Mouse (Mus musculus) midbrain, embryonic 13.5 days (tissue): ENCODE data around the gene Tmco3. TPM values are rescaled to one million over a fixed set of nuclear protein-coding genes. Genes with fewer than 3 reads are reported as not detected.

ENCODE experiments used
- ATAC-seq: fragments of 200-750 bp; cut with Nextera tagmentation; 2 replicates; pipeline ENCODE4 v1.8.0; 2017; ENCODE audit warnings: mild to moderate bottlenecking, moderate TSS enrichment, moderate library complexity
- H3K27ac ChIP-seq: fragments of 300-500 bp; sonication (generic); 2 replicates; pipeline ENCODE4 v1.5.1; 2015; ENCODE audit warnings: inconsistent platforms, mild to moderate bottlenecking, moderate library complexity
- H3K27me3 ChIP-seq: fragments of 300-500 bp; sonication (generic); 2 replicates; pipeline ENCODE4 v1.6.1; 2015; ENCODE audit warnings: mild to moderate bottlenecking, inconsistent platforms
- H3K36me3 ChIP-seq: fragments of 300-500 bp; sonication (generic); 2 replicates; pipeline ENCODE4 v1.6.1; 2015; ENCODE audit warnings: mild to moderate bottlenecking, inconsistent platforms
- H3K4me1 ChIP-seq: fragments of 300-500 bp; sonication (generic); replicated peaks from 2 replicates; pipeline ENCODE4 v1.6.1; 2015; ENCODE audit warnings: inconsistent platforms
- H3K4me2 ChIP-seq: fragments of 300-500 bp; sonication (generic); replicated peaks from 2 replicates; pipeline ENCODE4 v1.6.1; 2015; ENCODE audit warnings: moderate library complexity, mild to moderate bottlenecking, inconsistent platforms
- H3K4me3 ChIP-seq: fragments of 300-500 bp; sonication (generic); replicated peaks from 2 replicates; pipeline ENCODE4 v1.5.1; 2015; ENCODE audit warnings: mild to moderate bottlenecking, inconsistent platforms
- H3K9ac ChIP-seq: fragments of 300-500 bp; sonication (generic); replicated peaks from 2 replicates; pipeline ENCODE4 v1.6.1; 2015; ENCODE audit warnings: mild to moderate bottlenecking, inconsistent platforms
- H3K9me3 ChIP-seq: fragments of 300-500 bp; sonication (generic); 2 replicates; pipeline ENCODE4 v1.6.1; 2016; ENCODE audit warnings: mild to moderate bottlenecking, inconsistent platforms
- WGBS: fragments of 180-500 bp; shearing (Covaris S2); methylation state at CpG from one replicate; pipeline ENCODE4 v1.1.7; 2015; 5-methylcytosine and 5-hydroxymethylcytosine counted together
- polyA plus RNA-seq: library from polyadenylated mRNA; unstranded; fragments of >200 nt; fragmentation: Nextera tagmentation; extraction: Ambion mirVana; gene quantifications from 2 replicates; pipeline ENCODE4 v1.2.1, GENCODE M21; 2015

Gene Tmco3
- polyA plus RNA-seq, 1 experiment from 2014 or later, result 46.9 TPM

DNA sequence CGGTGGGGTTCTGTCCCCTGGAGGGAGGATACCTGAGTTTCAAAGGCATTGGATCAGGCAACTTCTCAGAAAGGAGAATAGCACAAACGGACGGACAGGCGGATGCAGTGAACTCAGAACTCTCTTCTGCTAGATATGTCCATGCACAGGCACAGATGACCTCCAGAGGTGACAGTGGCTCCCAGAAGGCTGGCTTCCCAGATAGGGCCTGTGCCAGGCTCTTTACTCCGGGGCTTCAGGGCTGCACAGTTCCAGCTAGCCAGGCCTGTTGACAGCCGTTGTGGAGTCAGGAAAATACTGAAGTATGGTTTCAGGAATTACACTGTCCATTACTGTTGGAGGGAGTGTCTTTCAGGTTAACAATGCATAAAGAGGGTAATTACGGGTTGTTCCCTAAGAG lies 62.1 kb downstream of the Tmco3 start:
- H3K4me3 ChIP-seq, result no peak overlapping the region
- no peaks in the 10 kb centered on the region for H3K4me1 ChIP-seq
- no peak overlapping the region for H3K4me2 ChIP-seq
- 90% methylated on average over 7 of the region's 7 CpGs for WGBS
- no peak overlapping the region for H3K27ac ChIP-seq
- H3K9me3 ChIP-seq, result no peaks in the 10 kb centered on the region
- no peaks in the 10 kb centered on the region for H3K27me3 ChIP-seq
- H3K36me3 ChIP-seq, result peaks cover 91% of the 10 kb centered on the region
- no peak for ATAC-seq
- no peak overlapping the region for H3K9ac ChIP-seq

DNA sequence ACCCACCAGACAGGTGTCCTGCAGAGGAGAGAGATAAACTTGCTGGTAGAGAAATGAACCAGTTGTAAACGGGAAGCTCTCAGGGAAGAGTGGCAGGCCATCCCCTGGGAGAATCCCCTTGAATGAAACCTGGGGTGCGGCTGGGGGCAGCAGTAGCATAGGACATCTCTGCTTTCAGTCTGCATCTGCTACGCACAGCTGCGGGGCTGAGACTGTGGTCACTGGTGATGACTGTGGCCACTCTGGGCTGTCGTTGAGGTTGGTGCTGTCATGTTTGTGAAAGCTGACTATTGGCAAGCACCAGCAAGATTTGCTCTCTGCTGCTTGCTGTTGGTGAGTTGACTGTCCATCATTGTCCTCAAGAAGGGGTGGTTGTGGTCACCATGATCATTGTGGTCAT lies 63.6 kb downstream of the Tmco3 start:
- Histone ChIP-seq H3K27me3 (no peaks in the 10 kb centered on the region), H3K4me3 (no peak overlapping the region), H3K4me2 (no peak overlapping the region), H3K9me3 (no peaks in the 10 kb centered on the region), H3K4me1 (no peaks in the 10 kb centered on the region), H3K9ac (no peak overlapping the region), H3K36me3 (peaks cover 91% of the 10 kb centered on the region), H3K27ac (no peak overlapping the region)
- WGBS, result 89% methylated on average over 5 of the region's 5 CpGs
- ATAC-seq, result no peak

DNA sequence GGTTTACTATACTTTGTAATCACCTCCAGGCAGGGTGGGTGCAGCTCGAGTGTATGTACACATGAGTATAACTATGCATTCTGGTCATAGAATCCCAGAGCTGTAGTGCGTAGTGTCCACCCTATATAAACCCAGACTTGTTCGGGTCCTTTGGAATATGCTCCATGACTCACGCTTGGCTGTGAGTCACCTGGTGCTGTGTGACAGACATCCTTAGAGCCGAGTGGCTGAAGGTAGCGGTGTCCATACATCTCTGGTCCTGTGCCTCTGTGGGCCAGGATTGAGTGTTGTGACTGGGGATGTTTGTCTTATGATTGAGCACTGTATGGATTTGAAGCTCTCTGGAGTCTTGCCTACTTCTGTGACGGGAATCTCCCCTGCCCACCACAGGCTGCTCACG lies 64.6 kb downstream of the Tmco3 start:
- Histone ChIP-seq H3K9me3 (no peaks in the 10 kb centered on the region), H3K4me2 (no peak overlapping the region), H3K27ac (no peak overlapping the region), H3K36me3 (peaks cover 91% of the 10 kb centered on the region), H3K9ac (no peak overlapping the region), H3K4me3 (no peak overlapping the region), H3K4me1 (no peaks in the 10 kb centered on the region), H3K27me3 (no peaks in the 10 kb centered on the region)
- ATAC-seq, result no peak
- 90% methylated on average over 8 of the region's 8 CpGs for WGBS

DNA sequence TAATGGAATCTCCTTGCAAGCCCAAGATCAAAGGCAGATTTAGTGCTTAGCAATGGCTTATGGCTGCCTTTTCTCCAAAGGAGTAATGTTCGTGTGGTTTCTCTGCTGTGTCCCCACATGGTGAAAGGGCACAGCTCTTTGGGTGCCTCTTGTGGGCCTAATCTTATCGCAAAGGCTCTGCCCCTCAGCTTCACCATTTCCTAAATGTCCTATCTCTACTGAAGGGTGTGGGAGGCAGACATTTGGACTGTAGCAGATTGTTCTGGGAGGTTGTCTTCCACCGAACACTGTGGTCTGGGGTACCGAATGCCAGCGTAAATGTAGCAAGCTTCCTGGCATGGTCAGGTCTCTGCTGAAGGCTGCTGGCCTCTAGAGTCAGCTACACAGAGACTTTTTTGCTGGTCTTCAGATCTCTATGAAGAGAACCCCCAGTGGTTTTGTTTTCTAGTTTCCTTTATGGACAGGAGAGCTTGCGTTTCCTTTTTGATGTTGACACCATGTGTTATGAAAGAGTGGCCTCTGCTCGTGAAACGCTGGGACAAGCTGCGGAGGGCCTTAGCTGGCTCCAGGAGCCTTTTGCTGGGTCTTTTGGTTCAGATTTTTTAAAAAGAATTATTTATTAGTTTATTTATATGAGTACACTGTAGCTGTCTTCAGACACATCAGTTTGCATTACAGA lies 65.3 kb downstream of the Tmco3 start:
- Histone ChIP-seq H3K4me1 (no peaks in the 10 kb centered on the region), H3K9ac (no peak overlapping the region), H3K4me2 (no peak overlapping the region), H3K36me3 (peaks cover 91% of the 10 kb centered on the region), H3K9me3 (no peaks in the 10 kb centered on the region), H3K27ac (no peak overlapping the region), H3K4me3 (no peak overlapping the region), H3K27me3 (no peaks in the 10 kb centered on the region)
- whole genome bisulfite sequencing, result 79% methylated on average over 9 of the region's 9 CpGs
- no peak for ATAC-seq

DNA sequence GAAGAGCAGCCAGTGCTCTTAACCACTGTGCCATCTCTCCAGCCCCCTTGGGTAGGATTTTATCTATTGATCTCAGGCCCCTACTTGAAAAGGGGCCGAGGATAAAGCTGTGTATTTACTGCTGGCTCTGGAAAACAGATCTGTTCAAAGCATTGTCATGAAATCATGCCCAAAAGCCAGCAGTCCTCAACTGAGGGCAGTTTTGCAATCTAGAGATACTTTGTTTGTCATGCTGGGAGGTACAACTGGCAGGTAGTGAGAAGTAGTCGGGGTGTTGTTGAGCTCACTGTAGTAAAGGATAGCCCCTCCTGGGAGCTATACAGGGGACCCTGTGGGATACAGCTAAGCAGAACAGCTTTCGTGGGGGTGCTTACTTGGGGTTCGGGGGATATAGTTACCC lies 65.9 kb downstream of the Tmco3 start:
- no peak for ATAC-seq
- Histone ChIP-seq H3K27ac (no peak overlapping the region), H3K4me2 (no peak overlapping the region), H3K27me3 (no peaks in the 10 kb centered on the region), H3K4me3 (no peak overlapping the region), H3K4me1 (no peaks in the 10 kb centered on the region), H3K9ac (no peak overlapping the region), H3K36me3 (peaks cover 92% of the 10 kb centered on the region), H3K9me3 (no peaks in the 10 kb centered on the region)
- WGBS, result 92% methylated on average over 4 of the region's 4 CpGs

DNA sequence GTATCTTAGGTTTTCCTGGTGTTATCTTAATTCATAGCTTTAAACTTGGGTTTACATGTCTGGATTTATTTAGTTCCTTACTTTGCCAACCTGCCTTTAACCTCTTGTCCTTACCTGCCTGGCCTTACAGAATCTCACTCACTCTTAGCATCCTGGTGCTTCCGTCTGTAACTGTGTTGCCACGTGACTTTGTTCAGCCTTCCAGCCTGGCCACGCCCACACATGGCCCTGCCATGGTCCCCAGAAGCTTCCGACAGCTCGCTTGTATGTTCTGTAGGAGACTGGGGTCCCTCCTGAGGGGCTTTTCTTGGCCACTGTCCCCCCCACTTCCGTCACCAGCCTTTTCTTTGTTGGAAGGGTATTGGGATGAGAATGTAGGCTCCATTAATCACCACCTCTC lies 68.2 kb downstream of the Tmco3 start:
- peaks cover 92% of the 10 kb centered on the region for H3K36me3 ChIP-seq
- no peaks in the 10 kb centered on the region for H3K9me3 ChIP-seq
- H3K4me3 ChIP-seq, result no peak overlapping the region
- no peak for ATAC-seq
- no peak overlapping the region for H3K9ac ChIP-seq
- H3K27me3 ChIP-seq, result no peaks in the 10 kb centered on the region
- H3K4me1 ChIP-seq, result no peaks in the 10 kb centered on the region
- 91% methylated on average over 6 of the region's 6 CpGs for WGBS
- H3K4me2 ChIP-seq, result no peak overlapping the region
- no peak overlapping the region for H3K27ac ChIP-seq

GRCm38 (mm10) chr8:13356681-13357080 lies 68.7 kb downstream of the Tmco3 start:
- Histone ChIP-seq H3K4me3 (no peak overlapping the region), H3K9me3 (no peaks in the 10 kb centered on the region), H3K9ac (no peak overlapping the region), H3K4me2 (no peak overlapping the region), H3K4me1 (no peaks in the 10 kb centered on the region), H3K27me3 (no peaks in the 10 kb centered on the region), H3K27ac (no peak overlapping the region), H3K36me3 (peaks cover 92% of the 10 kb centered on the region)
- WGBS, result 88% methylated on average over 10 of the region's 10 CpGs
- no peak for ATAC-seq

DNA sequence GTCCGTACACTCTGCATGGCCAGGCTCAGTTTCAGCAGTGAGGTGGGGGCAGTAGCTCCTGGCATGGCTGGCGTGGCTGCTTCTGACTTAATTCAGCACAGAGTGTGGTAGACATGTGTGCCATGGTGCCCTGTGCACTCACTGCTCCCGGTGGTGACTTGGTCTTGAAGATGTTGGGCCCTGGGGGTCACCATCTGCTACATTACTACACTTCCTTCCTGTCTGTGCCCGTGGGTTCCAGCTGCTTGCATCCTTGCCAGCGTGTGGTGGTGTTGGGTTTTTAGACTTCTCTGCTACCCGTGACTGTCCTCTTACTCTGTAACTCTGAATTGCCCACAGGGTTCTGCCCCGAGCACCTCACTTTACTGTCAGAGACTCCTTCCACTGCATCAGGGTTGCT lies 72.2 kb downstream of the Tmco3 start:
- H3K27ac ChIP-seq, result no peak overlapping the region
- peaks cover 95% of the 10 kb centered on the region for H3K36me3 ChIP-seq
- H3K9me3 ChIP-seq, result no peaks in the 10 kb centered on the region
- 95% methylated on average over 7 of the region's 7 CpGs for WGBS
- ATAC-seq, result no peak
- H3K4me2 ChIP-seq, result no peak overlapping the region
- H3K27me3 ChIP-seq, result no peaks in the 10 kb centered on the region
- no peak overlapping the region for H3K4me3 ChIP-seq
- no peak overlapping the region for H3K9ac ChIP-seq
- no peaks in the 10 kb centered on the region for H3K4me1 ChIP-seq

- no peak overlapping the region for H3K4me3 ChIP-seq
- H3K36me3 ChIP-seq, result peaks cover 95% of the 10 kb centered on the region
Observed at GRCm38 (mm10) chr8:13361865-13362264, 73.9 kb downstream of the Tmco3 start.

More at GRCm38 (mm10) chr8:13361865-13362264, 73.9 kb downstream of the Tmco3 start:
- no peaks in the 10 kb centered on the region for H3K9me3 ChIP-seq
- H3K4me2 ChIP-seq, result no peak overlapping the region
- no peak overlapping the region for H3K9ac ChIP-seq
- H3K27me3 ChIP-seq, result no peaks in the 10 kb centered on the region
- no peak for ATAC-seq
- no peak overlapping the region for H3K27ac ChIP-seq
- H3K4me1 ChIP-seq, result no peaks in the 10 kb centered on the region
- 97% methylated on average over 6 of the region's 6 CpGs for WGBS

Other genes starting within 250 kb of the Tmco3 start
- 1.00 and 1.2 TPM in 2 replicates for gene Proz, start 227.3 kb upstream of the Tmco3 start, polyA plus RNA-seq
- gene Pcid2, start 182.7 kb upstream of the Tmco3 start, polyA plus RNA-seq, result 49.2 and 50.0 TPM in 2 replicates
- gene Cul4a, start 182.6 kb upstream of the Tmco3 start, polyA plus RNA-seq, result 69.6 and 76.1 TPM in 2 replicates
- 223 and 242 TPM in 2 replicates for gene Lamp1, start 129.0 kb upstream of the Tmco3 start, polyA plus RNA-seq
- 15.0 and 17.9 TPM in 2 replicates for gene Grtp1, start 87.6 kb upstream of the Tmco3 start, polyA plus RNA-seq
- gene Adprhl1, start 34.0 kb upstream of the Tmco3 start, polyA plus RNA-seq, result 0.23 TPM in 1 of 2 replicates, not detected in the other
- gene Dcun1d2, start 59 bp upstream of the Tmco3 start, polyA plus RNA-seq, result 32.5 and 32.9 TPM in 2 replicates
- 111 and 115 TPM in 2 replicates for gene Tfdp1, start 50.6 kb downstream of the Tmco3 start, polyA plus RNA-seq
- not detected in 2 replicates for gene Atp4b, start 108.6 kb downstream of the Tmco3 start, polyA plus RNA-seq
- 0.04 TPM in 1 of 2 replicates, not detected in the other for gene Grk1, start 116.9 kb downstream of the Tmco3 start, polyA plus RNA-seq
- not detected in 2 replicates for gene Tmem255b, start 147.0 kb downstream of the Tmco3 start, polyA plus RNA-seq
- gene Gas6, start 206.3 kb downstream of the Tmco3 start, polyA plus RNA-seq, result 13.8 and 15.9 TPM in 2 replicates